Mouse (Mus musculus) adrenal gland, postnatal 14 days (tissue): ENCODE measurements around the gene Prb1. TPM values are rescaled to one million over a fixed set of nuclear protein-coding genes. Genes with fewer than 3 reads are reported as not detected.
"Not testable (repeated sequence)": the region's sequence is repeated elsewhere in the genome, so short reads cannot be mapped to it uniquely, and the experiment has no call there.

Experiments
- DNase-seq: peaks from one replicate; pipeline ENCODE4 v3.0.0; 2021; ENCODE audit warnings: mixed read lengths
- long read RNA-seq, 2 experiments: library from polyadenylated mRNA; stranded (forward); transcript quantifications; one replicate each; pipeline ENCODE4 v2.0.0; 2021
- total RNA-seq: library from RNA; stranded (reverse); gene quantifications from 2 replicates; pipeline ENCODE4 v1.2.3, GENCODE M21; 2021

Prb1 gene
- not detected in 2 replicates for total RNA-seq
- long read RNA-seq, experiment 1 = 0 reads
- long read RNA-seq, experiment 2 = 0 reads

- DNase-seq = not testable (repeated sequence)
Observed at GRCm38 (mm10) chr6:132210421-132210820, at the start of gene Prb1. TSS of gene Prb1 (minus strand) at chr6:132210521.

Other genes with a start within 250 kb of the Prb1 start
- not detected in 2 replicates for gene Prpmp5, start 104.2 kb upstream of the Prb1 start, total RNA-seq
- not detected in 2 replicates for gene Gm8882, start 153.6 kb upstream of the Prb1 start, total RNA-seq